Mouse (Mus musculus) limb, embryonic 13.5 days (tissue): Measurements from ENCODE around the gene Srp54b. TPM values are rescaled to one million over a fixed set of nuclear protein-coding genes. Genes with fewer than 3 reads are reported as not detected.
"Not testable (repeated sequence)": the region's sequence is repeated elsewhere in the genome, so short reads cannot be mapped to it uniquely, and the experiment has no call there.

Experiments used
- ATAC-seq: fragments of 200-750 bp; cut with Nextera tagmentation; 2 replicates; pipeline ENCODE4 v1.8.0; 2017; ENCODE audit warnings: low read depth, moderate number of reproducible peaks, moderate TSS enrichment; ENCODE audit not compliant: low FRiP score
- H3K27ac ChIP-seq: fragments of 300-500 bp; sonication (generic); 2 replicates; pipeline ENCODE4 v1.5.1; 2015; ENCODE audit warnings: inconsistent platforms, mild to moderate bottlenecking, moderate library complexity
- H3K27me3 ChIP-seq: fragments of 300-500 bp; sonication (generic); 2 replicates; pipeline ENCODE4 v1.6.1; 2015; ENCODE audit warnings: mild to moderate bottlenecking, inconsistent platforms
- H3K36me3 ChIP-seq: fragments of 300-500 bp; sonication (generic); 2 replicates; pipeline ENCODE4 v1.6.1; 2015; ENCODE audit warnings: inconsistent platforms, mild to moderate bottlenecking, moderate library complexity
- H3K4me1 ChIP-seq: fragments of 300-500 bp; sonication (generic); 2 replicates; pipeline ENCODE4 v1.6.1; 2015; ENCODE audit warnings: inconsistent platforms
- H3K4me2 ChIP-seq: fragments of 300-500 bp; sonication (generic); replicated peaks from 2 replicates; pipeline ENCODE4 v1.6.1; 2015; ENCODE audit warnings: inconsistent platforms, mild to moderate bottlenecking, moderate library complexity
- H3K4me3 ChIP-seq: fragments of 300-500 bp; sonication (generic); 2 replicates; pipeline ENCODE4 v1.5.1; 2015; ENCODE audit warnings: moderate library complexity, mild to moderate bottlenecking, inconsistent platforms
- H3K9ac ChIP-seq: fragments of 300-500 bp; sonication (generic); 2 replicates; pipeline ENCODE4 v1.6.1; 2015; ENCODE audit warnings: mild to moderate bottlenecking, inconsistent platforms
- H3K9me3 ChIP-seq: fragments of 300-500 bp; sonication (generic); 2 replicates; pipeline ENCODE4 v1.6.1; 2016; ENCODE audit warnings: inconsistent platforms
- WGBS: fragments of 180-500 bp; shearing (Covaris S2); methylation state at CpG from one replicate; pipeline ENCODE4 v1.1.7; 2015; 5-methylcytosine and 5-hydroxymethylcytosine counted together
- polyA plus RNA-seq: library from polyadenylated mRNA; unstranded; fragments of >200 nt; fragmentation: Nextera tagmentation; extraction: Ambion mirVana; gene quantifications from 2 replicates; pipeline ENCODE4 v1.2.1, GENCODE M21; 2015

Gene Srp54b
- polyA plus RNA-seq, 1 experiment from 2014 or later, result 69.6 TPM

GRCm38 (mm10) chr12:55229626-55230519 is 75.0 kb downstream of the Srp54b start, which contains the start of gene Srp54c:
TSS of gene Srp54c (plus strand) at chr12:55230168.
- H3K9me3 ChIP-seq, H3K9ac ChIP-seq, H3K4me2 ChIP-seq, H3K27me3 ChIP-seq, H3K36me3 ChIP-seq, H3K4me1 ChIP-seq, H3K27ac ChIP-seq: not testable (repeated sequence)
- H3K4me3 ChIP-seq, result peak within 1 kb of the TSS; percentile 43
- no CpG with 5 or more reads among the region's 57 CpGs for WGBS
- ATAC-seq, result peak; percentile 98

GRCm38 (mm10) chr12:55230520-55230861 is 75.6 kb downstream of the Srp54b start:
- H3K4me1 ChIP-seq, H3K27me3 ChIP-seq, H3K36me3 ChIP-seq, H3K9me3 ChIP-seq, ATAC-seq, H3K9ac ChIP-seq, H3K27ac ChIP-seq, H3K4me2 ChIP-seq: not testable (repeated sequence)
- peak overlapping the region; percentile 43 for H3K4me3 ChIP-seq
- 0% methylated on average over 11 of the region's 25 CpGs for WGBS

Other genes starting within 250 kb of the Srp54b start
- gene Gm20403, start 168.6 kb upstream of the Srp54b start, polyA plus RNA-seq, result not detected in 2 replicates
- 21.6 and 23.7 TPM in 2 replicates for gene Baz1a, start 140.8 kb upstream of the Srp54b start, polyA plus RNA-seq
- gene 2700097O09Rik, start 75.0 kb upstream of the Srp54b start, polyA plus RNA-seq, result 43.9 and 45.5 TPM in 2 replicates
- gene Srp54a, start 74.8 kb upstream of the Srp54b start, polyA plus RNA-seq, result 180 and 207 TPM in 2 replicates
- 21.5 and 25.8 TPM in 2 replicates for gene Fam177a, start 30.6 kb upstream of the Srp54b start, polyA plus RNA-seq
- 0.15 and 3.2 TPM in 2 replicates for gene 1700047I17Rik2, start 44.5 kb downstream of the Srp54b start, polyA plus RNA-seq
- gene Srp54c, start 75.1 kb downstream of the Srp54b start, polyA plus RNA-seq, result 80.3 and 85.2 TPM in 2 replicates
- gene 1110008L16Rik, start 144.5 kb downstream of the Srp54b start, polyA plus RNA-seq, result 14.6 and 14.9 TPM in 2 replicates
- 16.7 and 17.5 TPM in 2 replicates for gene Ppp2r3c, start 147.9 kb downstream of the Srp54b start, polyA plus RNA-seq
- 461 and 482 TPM in 2 replicates for gene Psma6, start 229.1 kb downstream of the Srp54b start, polyA plus RNA-seq